Mouse (Mus musculus): ENCODE results near the gene Asb1.

Gene Asb1

DNA sequence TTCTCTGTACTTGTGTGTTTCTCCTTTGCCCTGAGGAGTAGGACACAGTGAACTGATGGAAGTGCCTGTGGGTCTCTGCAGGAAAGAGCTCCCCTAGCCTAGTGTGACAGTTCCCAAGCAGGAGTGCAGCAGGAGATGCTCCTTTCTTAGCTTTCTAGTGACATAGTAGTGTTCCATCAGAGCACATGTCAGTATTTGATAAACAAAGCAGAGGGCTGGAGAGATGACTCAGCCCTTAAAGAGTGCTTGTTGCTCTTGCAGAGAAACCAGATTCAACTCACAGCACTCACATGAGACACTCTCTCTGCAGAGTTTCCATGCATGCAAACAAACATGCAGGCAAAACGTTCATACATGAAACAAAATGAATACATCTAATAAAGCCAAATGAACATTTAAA is 4.9 kb downstream of the Asb1 start:
- in situ Hi-C loops (cut with MboI, MseI): loop anchor here in 1 of 2 experiments (5.0 kb wide), 1 partner anchor 1092 kb away; no protein-coding TSS in a partner anchor

DNA sequence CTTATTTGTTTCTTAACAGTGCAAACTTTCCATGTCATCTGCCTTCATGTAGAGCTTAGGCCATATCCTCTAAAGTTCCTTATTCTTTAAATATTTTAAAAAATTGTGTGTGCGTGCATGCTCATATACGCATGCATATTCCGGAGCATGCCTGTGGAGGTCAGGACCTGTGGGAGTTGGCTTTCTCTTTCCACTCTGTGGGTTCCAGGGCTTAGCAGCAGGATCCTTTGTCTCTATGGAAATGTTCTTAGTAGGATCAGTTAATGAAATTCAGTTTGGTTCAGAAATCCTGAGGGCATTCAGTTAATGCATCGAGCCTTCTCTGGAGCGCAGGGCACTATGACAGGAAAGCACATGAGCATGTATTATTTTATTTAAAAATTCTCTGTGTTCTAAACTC is 7.2 kb downstream of the Asb1 start:
- in situ Hi-C loops (cut with MboI, MseI): loop anchor here in 1 of 2 experiments (5.0 kb wide), 1 partner anchor 1090 kb away; no protein-coding TSS in a partner anchor

DNA sequence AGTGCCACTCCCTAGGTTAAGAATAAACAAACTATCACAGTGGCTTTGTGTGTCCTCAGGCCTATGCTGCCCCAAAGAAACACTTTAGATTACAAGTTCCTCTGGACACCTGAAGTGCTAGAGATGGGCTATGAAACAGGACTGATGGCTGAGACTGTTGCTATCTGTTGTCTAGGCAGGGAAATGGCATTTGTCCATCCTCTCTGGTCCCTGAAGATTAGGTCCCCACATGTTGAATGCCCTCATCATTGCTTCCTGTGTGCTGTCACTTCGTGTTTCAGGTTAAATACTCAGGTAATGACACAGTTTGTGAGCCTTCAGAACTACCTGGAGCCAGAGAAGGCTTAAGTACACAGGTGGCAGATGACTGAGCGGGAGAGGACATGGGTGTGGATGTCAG is 8.7 kb downstream of the Asb1 start:
- in situ Hi-C loops (cut with MboI, MseI): loop anchor here in 1 of 2 experiments (5.0 kb wide), 1 partner anchor 1088 kb away; no protein-coding TSS in a partner anchor

DNA sequence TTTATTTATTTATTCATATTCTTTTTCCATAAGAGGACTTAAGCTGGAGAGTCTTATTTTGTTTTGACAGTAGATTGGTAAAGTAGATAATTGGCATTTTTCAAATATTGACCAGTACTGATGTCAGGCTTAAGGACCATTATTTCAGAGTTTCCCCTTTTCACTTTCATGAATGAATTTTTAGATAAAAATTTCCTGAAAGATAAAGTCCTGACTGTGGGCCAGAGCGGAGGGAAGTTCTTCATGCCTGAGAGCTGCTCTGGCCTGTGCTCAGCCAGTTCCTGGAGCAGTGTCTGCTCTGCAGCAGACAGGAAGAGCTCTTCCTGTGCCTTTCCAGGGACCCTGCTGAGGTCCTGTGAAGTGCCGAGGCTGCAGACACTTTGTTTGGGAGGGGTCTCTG is 16.8 kb downstream of the Asb1 start:
- in situ Hi-C loops (cut with MboI, MseI): no loop called here

DNA sequence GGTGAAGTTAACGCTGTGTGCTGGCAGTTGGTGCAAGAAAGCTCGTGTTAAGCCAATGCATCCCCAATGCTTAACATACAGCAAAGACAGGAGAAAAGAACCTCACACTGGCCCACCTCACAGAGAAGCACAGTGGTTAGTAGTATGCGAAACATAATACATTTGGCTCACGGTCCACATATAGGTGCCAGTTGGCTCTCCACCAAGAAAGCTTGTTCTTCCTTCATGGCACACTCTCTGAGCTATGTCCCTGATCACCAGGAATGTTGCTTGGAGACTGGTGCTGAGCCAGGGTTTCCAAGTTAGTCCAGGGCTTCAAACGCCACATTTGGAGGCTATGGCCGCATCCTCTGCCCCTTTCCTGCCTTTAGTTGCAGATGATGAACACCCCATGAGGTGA is 20.9 kb downstream of the Asb1 start:
- in situ Hi-C loops (cut with MboI, MseI): no loop called here

DNA sequence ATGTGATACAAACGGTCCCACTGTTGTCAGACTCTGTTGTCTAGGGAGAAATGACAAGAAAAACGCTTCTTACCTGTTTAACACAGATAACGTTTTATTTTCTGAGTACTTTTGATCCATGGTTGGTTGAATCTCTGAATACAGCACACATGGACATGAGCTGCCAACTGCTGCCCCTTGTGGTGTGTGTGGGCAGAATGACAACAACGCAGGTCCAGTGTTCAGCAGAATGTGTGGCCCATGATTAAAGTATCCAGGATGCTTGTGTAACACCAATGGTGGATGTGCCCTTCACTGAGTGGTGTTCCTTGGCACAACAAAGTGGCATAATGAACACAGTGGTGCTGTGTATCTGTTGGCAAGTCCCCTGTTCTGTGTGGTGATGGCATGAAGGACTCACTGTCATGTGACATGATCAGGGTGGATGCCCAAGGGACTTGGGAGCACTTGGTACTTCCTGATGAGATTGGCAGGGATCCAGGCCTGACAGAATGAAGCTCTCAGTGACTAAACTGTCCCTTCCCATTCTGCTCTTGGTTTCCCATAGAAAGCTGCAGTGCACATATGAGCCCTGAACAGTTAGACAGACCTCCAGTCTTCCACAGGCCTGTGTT is 22.7 kb downstream of the Asb1 start:
- in situ Hi-C loops (cut with MboI, MseI): no loop called here

DNA sequence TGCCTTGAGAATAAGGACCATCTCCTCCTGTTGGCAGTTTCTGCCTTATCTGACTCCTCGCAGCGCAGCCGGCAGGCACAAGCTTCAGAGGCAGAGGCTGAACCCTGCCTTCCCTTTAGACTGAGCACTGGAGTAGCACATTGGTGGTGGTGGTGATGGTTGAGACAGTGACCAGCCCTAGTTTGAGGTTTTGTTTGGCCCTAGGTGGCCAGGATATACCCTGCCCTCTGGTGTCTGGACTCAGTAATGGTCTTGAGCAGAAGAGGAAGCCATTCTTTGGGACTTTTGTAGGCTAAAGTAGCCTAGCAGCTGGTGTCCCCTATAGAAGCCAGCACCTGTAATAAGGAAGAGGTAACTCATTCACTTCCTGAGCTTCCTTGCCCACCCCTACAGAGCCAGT is 23.7 kb downstream of the Asb1 start:
- in situ Hi-C loops (cut with MboI, MseI): no loop called here

DNA sequence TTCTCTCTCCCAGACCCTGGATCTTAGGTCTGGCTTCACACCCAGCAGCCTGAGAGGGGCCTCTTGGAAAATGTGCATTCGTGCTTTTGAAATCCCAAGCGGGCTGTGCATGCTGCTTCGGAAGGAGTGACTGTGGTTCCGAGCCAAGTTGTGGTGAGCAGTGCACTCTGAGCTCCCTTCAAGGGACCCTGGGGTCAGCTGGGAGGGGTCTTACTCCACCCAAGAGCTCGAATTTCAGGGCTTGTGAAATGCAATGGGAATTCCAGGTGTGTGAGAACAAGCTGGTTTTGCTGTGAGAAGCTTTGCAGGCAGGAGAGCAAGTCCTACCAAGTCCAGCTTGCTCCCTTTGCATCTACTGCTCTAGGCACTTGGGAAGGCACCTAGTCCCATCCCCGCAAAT is 24.3 kb downstream of the Asb1 start:
- in situ Hi-C loops (cut with MboI, MseI): no loop called here

DNA sequence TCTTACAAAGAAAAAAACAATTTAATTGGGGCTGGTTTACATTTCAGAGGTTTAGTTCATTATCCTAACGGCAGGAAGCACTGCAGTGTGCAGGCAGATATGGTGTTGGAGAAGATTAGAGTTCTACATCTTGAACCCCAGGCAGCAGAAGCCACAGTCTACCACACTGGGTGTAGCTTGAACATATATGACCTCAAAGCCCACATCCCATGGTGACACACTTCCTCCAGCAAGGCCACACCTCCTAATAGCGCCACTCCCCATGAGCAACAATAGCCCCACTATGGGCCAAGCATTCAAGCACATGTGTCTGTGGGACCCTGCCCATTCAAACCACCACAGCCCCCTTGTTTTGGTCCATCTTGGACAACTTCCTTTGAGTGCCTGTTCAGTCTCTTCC is 26.9 kb downstream of the Asb1 start:
- in situ Hi-C loops (cut with MboI, MseI): no loop called here

DNA sequence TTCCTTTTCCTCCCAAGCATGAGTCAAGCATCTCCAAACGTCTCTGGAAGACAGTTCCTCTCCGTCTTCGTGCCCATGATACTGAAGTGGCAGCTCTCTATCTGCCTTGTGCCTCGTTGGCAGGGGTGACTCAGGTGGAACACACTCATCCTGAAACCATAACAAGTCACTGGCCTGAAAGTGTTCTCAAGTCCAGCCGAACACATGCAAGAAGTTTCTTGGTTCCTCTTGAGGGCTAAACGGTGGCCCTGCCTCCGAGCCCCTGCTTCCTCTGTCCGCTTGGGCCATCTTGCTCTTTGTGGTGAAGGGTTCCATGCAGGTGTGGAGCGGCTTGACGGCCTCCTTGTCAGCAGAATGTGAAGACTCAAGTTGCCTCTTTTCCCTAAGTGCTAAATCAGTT is 32.1 kb downstream of the Asb1 start:
- in situ Hi-C loops (cut with MboI, MseI): no loop called here

DNA sequence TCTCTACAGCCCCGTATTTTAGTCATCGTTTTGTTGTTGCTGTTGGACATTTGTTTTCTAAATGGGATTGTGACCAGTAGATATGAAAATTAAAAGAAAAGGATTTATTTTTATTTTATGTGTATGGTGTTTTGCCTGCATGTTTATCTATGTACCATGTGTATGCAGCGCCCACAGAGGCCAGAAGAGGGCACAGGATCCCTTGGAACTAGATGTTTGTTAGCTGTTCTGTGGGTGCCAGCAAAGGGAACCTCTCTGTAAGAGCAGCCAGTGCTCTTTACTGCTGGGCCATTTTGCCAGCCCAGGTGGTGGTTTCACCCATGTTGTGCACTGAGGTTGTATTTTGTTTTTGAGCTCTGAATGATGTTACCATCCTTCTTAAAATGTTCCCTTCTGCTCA is 33.9 kb downstream of the Asb1 start:
- in situ Hi-C loops (cut with MboI, MseI): no loop called here

DNA sequence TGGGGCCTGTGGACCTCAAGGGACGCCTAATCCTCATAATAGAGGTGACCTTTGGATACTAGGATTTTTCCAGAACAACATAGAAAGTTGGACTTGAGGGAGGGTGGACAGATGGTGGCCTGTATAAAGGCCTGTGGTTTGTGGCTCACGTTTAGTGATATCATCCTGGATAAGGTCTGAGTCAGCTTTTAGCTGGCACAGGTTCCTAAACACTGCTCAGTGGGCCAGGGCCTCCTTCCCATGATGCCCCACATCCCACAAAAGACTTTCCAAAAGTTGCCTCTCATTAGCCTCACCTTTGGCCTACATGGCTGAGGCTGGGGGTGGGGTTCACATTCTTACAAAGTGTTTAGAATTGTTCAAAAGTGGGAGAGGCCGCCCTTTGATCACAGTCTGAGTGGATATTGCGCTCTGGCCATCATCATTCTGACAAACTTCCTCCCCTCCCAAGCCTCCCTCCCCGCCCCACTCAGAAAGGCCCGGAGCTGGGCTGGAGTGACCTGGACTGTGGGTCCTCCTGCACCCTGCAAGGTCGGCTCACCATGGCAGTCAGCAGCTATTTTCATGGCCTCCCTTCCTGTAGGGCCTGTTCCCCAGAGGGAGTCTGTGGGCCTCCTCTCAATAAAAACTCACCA is 37.7 kb downstream of the Asb1 start:
- in situ Hi-C loops (cut with MboI, MseI): loop anchor here in 1 of 2 experiments (5.0 kb wide), 1 partner anchor 174 kb away; no protein-coding TSS in a partner anchor

DNA sequence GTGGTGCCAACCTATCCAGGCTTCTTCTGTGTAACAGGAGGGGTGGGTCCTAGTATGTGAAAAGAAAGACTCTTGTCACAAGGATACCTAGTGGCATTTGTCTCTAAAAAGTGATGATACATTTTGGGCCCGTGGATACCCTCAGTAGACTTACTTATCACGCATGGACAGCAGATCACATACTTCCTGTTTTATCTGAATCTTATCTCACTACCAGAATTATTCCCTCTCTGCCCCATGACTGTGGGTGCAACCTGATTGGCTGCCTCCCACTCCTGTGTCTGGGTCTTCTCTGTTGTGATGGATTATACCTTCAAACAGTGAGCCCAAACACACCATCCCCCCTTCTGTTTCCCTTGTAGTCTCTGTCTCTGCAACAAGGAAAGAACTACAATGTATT is 40.2 kb downstream of the Asb1 start:
- in situ Hi-C loops (cut with MboI, MseI): no loop called here

DNA sequence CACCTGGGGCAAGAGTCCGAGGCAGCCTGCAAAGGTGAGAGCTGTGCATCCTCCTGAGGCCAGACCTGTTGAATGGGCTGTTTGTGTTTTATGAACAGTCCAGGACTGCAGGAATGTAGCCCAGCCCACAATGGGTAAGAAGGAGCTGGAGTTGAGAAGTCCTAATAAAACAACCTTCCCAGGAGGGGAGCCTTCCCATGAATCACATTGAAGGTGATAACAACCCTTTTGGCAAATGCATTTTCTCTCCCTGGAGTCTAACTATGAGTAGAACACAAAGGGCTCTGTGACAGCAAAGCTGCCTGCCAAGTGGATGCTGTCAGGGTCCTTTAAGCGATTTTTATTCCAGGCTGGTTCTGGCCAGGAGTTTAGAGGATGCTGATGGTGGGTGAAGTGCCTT is 40.9 kb downstream of the Asb1 start:
- in situ Hi-C loops (cut with MboI, MseI): no loop called here

DNA sequence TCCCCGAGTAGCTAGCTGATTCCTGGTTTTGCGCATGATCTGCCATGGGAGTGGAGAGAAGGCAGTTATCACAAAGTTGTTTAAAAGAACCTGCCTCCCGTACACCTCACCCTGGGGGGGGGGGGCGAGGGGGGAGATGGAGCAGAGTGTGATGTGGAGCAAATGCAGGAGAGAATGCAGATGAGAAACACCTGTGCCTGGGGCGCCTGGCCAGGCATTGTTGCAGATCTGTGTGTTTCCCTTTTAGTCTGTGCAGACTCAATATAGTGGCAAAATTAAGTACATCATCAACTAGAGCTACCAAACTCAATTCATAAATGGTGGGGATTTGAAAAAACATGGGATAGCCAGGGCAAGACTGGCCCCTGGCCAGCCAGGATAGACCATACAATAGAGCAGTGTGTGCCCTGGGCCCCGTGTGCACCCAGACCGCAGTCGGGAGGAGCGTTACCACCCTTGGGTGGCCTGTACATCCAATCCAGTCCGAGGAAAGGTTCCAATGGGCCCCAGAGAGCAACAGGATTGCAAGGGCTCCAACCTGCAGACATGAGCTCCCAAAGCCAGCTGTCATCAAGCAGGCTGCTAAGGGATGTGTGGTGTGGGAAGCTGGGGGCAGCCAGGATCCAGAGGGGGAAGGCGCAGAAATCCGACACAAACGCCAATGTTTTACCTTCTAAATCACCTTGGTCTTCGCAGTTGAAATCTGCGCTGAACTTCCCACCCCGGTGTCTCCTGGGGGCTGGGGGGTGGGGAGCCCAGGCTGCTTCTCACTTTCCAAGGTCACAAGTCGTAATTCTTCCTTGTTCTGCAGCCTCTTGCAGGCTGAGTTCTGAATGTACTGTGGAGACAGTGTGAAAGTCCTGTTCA is 44.9 kb downstream of the Asb1 start:
- in situ Hi-C loops (cut with MboI, MseI): no loop called here

DNA sequence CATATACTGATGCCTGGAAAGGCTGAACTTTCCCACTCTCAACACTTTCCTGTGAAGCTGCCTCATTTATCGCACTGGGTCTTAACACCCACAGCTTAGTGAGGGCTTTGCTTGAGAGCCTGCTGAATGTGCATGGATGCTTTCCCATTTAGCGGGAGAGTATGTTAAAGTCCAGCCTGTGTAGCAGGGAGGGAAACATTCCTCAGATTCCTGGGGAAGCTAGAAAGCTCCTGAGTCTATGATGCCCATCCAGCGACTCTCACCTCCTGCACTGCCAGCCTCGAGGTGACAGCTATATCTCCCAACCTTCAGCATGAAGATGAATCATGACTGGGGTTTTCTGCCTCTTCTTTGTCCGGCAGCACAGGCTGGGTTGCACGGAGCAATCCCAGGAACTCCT is 49.4 kb downstream of the Asb1 start:
- in situ Hi-C loops (cut with MboI, MseI): no loop called here

DNA sequence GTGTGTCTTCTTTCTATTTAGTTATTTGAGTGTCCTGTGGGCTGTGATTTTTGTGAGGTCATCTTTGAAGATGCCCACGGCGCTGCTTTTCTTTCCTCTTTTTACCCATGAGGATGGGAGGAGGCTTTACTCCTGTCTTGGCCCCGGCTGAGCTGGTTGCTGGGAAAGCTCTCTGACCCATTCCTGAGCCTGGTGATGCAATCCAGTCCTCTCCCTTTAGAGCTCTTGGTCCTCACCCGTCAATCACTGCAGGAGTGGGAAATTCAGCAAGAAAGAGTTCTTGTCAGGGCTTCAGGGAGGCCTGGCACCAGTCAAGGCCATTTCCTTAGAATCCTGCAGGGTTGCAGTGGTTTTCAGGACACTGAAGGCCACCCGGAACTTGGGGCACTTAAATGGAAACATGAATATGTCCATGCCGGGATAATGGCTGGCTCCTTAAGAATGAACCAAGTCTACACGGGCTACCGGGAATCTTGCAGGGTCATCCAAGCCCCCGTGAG is 55.2 kb downstream of the Asb1 start:
- in situ Hi-C loops (cut with MboI, MseI): no loop called here

DNA sequence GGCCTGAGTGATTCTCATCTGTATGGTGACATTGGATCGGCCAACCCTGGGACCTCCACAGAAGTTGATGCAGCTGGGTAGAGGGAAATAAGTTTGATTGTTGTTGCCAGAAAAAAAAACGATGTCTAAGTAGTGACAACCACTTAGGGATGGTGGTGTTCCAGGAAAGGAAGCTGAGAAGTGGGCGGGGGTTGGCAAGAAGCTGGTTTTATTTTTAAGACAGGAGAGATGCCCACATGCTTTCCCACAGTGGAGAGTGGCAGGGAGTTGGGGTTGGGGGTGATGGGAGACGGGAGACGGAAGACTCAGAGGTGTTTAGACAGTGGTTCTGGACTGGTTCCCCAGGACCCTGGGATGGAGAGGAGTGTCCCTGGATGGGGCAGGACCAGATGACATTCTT is 57.3 kb downstream of the Asb1 start:
- in situ Hi-C loops (cut with MboI, MseI): no loop called here

DNA sequence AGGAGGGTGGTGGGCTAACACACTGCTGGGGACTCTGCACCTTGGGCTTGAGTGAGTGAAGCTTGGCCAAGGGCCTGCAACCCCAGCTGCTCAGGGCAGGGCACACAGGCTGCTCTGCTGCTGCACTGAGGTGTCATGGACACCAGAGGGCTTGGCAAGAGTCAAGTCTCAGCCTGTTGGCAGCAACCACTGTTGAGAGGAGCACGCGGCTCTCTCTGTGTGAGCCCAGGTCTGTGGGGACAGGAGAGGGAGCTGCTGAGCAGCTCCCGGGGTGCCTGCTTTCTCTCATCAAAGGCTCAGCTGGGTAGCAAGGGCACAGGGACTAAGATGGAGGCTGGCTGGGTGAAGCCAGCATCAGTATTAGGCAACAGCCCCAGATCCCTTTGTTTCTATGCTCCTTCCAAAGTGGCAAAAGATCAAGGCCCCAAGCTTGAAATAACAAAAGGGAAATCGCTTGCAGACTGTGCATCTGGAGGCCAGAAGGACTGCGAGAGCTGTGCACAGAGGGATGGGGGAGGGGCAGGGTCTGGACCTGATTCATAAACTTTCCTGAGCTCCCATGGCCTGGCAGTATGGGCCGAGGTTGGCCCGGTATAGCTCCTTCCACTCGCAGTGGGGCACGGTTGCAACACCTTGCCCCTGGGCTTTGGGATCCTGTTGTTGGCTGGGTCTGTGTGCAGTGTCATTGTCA is 60.5 kb downstream of the Asb1 start:
- in situ Hi-C loops (cut with MboI, MseI): no loop called here

DNA sequence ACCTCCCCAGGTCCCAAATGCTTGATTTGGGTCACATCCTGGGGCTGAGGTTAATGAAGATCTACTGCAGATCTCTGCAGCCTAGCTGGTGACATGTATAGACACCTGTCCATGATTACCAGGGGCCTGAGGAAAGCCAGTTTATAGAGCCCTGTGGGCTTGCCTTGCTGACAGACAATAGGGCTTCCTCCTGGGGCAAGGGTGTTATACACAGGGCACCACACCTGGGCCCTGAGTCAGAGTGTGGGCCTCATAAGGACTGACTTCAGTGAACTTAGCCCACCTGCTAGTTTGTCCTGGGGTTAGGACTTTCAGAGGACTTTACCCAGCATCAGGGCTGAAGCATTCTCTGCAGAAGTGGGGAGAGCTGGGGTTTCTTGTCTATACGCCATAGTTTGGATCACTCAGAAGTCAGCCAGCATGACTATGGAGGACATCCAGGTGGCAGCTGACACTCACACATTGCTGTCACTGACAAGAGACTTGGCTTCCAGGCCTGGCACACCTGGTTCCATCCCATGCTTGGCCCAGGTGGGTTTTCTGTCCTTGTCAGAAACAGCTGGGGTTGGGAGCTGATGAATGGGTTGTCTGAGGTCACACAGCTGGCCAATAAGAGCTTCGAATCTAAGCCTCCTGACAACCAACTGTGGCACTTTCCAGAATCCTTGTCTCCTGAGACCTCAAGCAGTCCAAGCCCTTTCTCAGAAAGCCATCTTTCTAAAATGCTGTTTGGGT is 61.2 kb downstream of the Asb1 start:
- in situ Hi-C loops (cut with MboI, MseI): no loop called here

DNA sequence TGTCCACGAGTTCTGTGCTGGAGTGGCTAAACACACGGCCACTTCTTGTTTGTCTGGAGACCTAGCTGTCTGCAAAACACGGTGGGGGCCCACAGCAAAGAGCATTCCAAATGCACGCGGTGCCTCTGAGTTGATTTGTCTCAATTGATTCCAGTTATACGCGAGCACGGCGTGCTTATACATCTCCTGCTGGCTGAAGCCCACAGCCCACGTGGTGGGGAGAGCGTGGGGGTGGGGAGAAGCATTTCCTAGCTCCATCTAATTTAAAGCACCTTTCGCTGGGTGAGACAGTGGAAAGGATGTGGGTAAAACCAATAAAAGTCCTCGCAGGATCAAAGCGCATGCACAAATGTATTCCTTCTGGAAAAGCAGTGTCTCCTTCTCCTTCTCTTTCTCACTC is 65.3 kb downstream of the Asb1 start:
- in situ Hi-C loops (cut with MboI, MseI): loop anchor here in 1 of 2 experiments (5.0 kb wide), 1 partner anchor 102 kb away; no protein-coding TSS in a partner anchor
